Comparison of ENCODE assay signal across 13 mouse cellular contexts in genomic region chr15:27487059-27487458, GRCm38 (mm10). TPM values are rescaled to one million over a fixed set of nuclear protein-coding genes. Genes with fewer than 3 reads are reported as not detected.
DNase-seq lines count a peak whose midpoint lies in the region; ATAC-seq and TF ChIP-seq lines count a peak whose summit lies in the region.
"Had no signal": no experiment of that assay in that cellular context is flagged by ENCODE, and none has a peak within 500 bp of the region (broad histone marks: within the 10 kb centered on the region; RNA-seq: fewer than 3 reads in every experiment).

No protein-coding gene starts in this region.

- DNase-seq in cerebellum, adult 2 months, result no peak
- DNase-seq in cerebellum, adult 9-11 months, result no peak
- DNase-seq in heart, adult 11 months, result no peak
- no peak for DNase-seq in midbrain, embryonic 14.5 days
- DNase-seq: cerebellum, adult 8-10 months; kidney, adult 18-20 months; retina, postnatal 1 day had no signal

- WGBS in cerebellum, adult 2 months, result 44% methylated on average over 8 of the region's 8 CpGs
- whole genome bisulfite sequencing in heart, embryonic 16.5 days, result 35% methylated on average over 8 of the region's 8 CpGs
- 60% methylated on average over 8 of the region's 8 CpGs for WGBS in midbrain, embryonic 14.5 days
- 60% methylated on average over 8 of the region's 8 CpGs for WGBS in midbrain, embryonic 16.5 days
- WGBS in hindbrain, embryonic 15.5 days, result 58% methylated on average over 8 of the region's 8 CpGs

- peaks cover 64% of the 10 kb centered on the region for H3K4me1 ChIP-seq in cerebellum, adult 2 months (ENCODE audit: control insufficient read depth, insufficient read depth, low read length)
- H3K4me1 ChIP-seq in heart, embryonic 16.5 days (ENCODE audit: control insufficient read depth, insufficient read depth, low read length), result peaks cover 35% of the 10 kb centered on the region
- H3K4me1 ChIP-seq in midbrain, embryonic 14.5 days (ENCODE audit: control insufficient read depth, insufficient read depth, low read length), result peaks cover 11% of the 10 kb centered on the region
- H3K4me1 ChIP-seq in midbrain, embryonic 16.5 days (ENCODE audit: control insufficient read depth, insufficient read depth, low read length), result peaks cover 25% of the 10 kb centered on the region
- H3K4me1 ChIP-seq in hindbrain, embryonic 15.5 days (replicated peaks), result peaks cover 41% of the 10 kb centered on the region

- H3K4me2 ChIP-seq in heart, embryonic 16.5 days (ENCODE audit: low read depth, low read length), result peak overlapping the region; percentile 49
- H3K4me2 ChIP-seq in midbrain, embryonic 14.5 days (ENCODE audit: low read length), result no peak overlapping the region
- no peak overlapping the region for H3K4me2 ChIP-seq in midbrain, embryonic 16.5 days (ENCODE audit: low read length)
- H3K4me2 ChIP-seq in hindbrain, embryonic 15.5 days, result no peak overlapping the region

- no peak overlapping the region for H3K27ac ChIP-seq in cerebellum, adult 2 months (ENCODE audit: insufficient read depth, low read length)
- peak overlapping the region; percentile 56 for H3K27ac ChIP-seq in heart, embryonic 16.5 days (ENCODE audit: low read length)
- peak overlapping the region; percentile 10; the same call in 1 of the 2 replicates for H3K27ac ChIP-seq in midbrain, embryonic 14.5 days (replicated peaks; ENCODE audit: low read depth, low read length)
- H3K27ac ChIP-seq in midbrain, embryonic 16.5 days (ENCODE audit: low read length), result no peak overlapping the region
- H3K27ac ChIP-seq in hindbrain, embryonic 15.5 days (replicated peaks), result 0 out of 2 replicates have a peak overlapping the region, but pooled peaks have one; percentile 30

- H3K9me3 ChIP-seq in heart, embryonic 16.5 days (replicated peaks; ENCODE audit: control insufficient read depth, low read length), result no peaks in the 10 kb centered on the region
- H3K9me3 ChIP-seq in midbrain, embryonic 14.5 days (ENCODE audit: control insufficient read depth, low read length), result no peaks in the 10 kb centered on the region
- H3K9me3 ChIP-seq in midbrain, embryonic 16.5 days (replicated peaks; ENCODE audit: control insufficient read depth, low read length, poor library complexity, severe bottlenecking), result no peaks in the 10 kb centered on the region
- no peaks in the 10 kb centered on the region for H3K9me3 ChIP-seq in hindbrain, embryonic 15.5 days
- H3K9me3 ChIP-seq: embryonic facial prominence, embryonic 12.5 days; G1E had no signal

- TF ChIP-seq POLR2A in cerebellum, adult 2 months (IDR thresholded peaks at IDR 0.05; ENCODE audit: borderline replicate concordance, insufficient read depth, low read length), result no peak

- H3K27me3 ChIP-seq in cerebellum, adult 2 months (ENCODE audit: control insufficient read depth, insufficient read depth, low read length), result no peaks in the 10 kb centered on the region
- no peaks in the 10 kb centered on the region for H3K27me3 ChIP-seq in heart, embryonic 16.5 days (ENCODE audit: control insufficient read depth, insufficient read depth, low read length)
- no peaks in the 10 kb centered on the region for H3K27me3 ChIP-seq in midbrain, embryonic 14.5 days (ENCODE audit: control insufficient read depth, insufficient read depth, low read length)
- H3K27me3 ChIP-seq in midbrain, embryonic 16.5 days (ENCODE audit: control insufficient read depth, insufficient read depth, low read depth, low read length), result no peaks in the 10 kb centered on the region
- no peaks in the 10 kb centered on the region for H3K27me3 ChIP-seq in hindbrain, embryonic 15.5 days
- H3K27me3 ChIP-seq: embryonic facial prominence, embryonic 12.5 days had no signal

- no peak overlapping the region for H3K4me3 ChIP-seq in cerebellum, adult 2 months (replicated peaks; ENCODE audit: insufficient read depth, low read depth, low read length)
- H3K4me3 ChIP-seq in heart, embryonic 16.5 days (ENCODE audit: low read length), result no peak overlapping the region; the same call in 1 of the 2 replicates
- no peak overlapping the region for H3K4me3 ChIP-seq in midbrain, embryonic 14.5 days (replicated peaks; ENCODE audit: low read depth, low read length)
- H3K4me3 ChIP-seq in midbrain, embryonic 16.5 days (ENCODE audit: low read depth, low read length), result no peak overlapping the region
- H3K4me3 ChIP-seq in hindbrain, embryonic 15.5 days, result no peak overlapping the region
- H3K4me3 ChIP-seq: embryonic facial prominence, embryonic 12.5 days had no signal

- no peaks in the 10 kb centered on the region for H3K36me3 ChIP-seq in heart, embryonic 16.5 days (ENCODE audit: control insufficient read depth, insufficient read depth)
- H3K36me3 ChIP-seq in midbrain, embryonic 14.5 days (ENCODE audit: control insufficient read depth, insufficient read depth, low read length), result no peaks in the 10 kb centered on the region
- H3K36me3 ChIP-seq in midbrain, embryonic 16.5 days (ENCODE audit: control insufficient read depth, insufficient read depth, low read length), result no peaks in the 10 kb centered on the region
- H3K36me3 ChIP-seq in hindbrain, embryonic 15.5 days, result no peaks in the 10 kb centered on the region
- H3K36me3 ChIP-seq: embryonic facial prominence, embryonic 12.5 days had no signal

- no peak; the same call in 1 of the 2 replicates for ATAC-seq in heart, embryonic 16.5 days (replicated peaks; ENCODE audit: extremely low read depth, insufficient read depth, low FRiP score)
- no peak for ATAC-seq in midbrain, embryonic 14.5 days (ENCODE audit: low FRiP score, low TSS enrichment)
- no peak for ATAC-seq in midbrain, embryonic 16.5 days
- ATAC-seq in hindbrain, embryonic 15.5 days (ENCODE audit: low FRiP score, low read depth), result no peak
- no peak for ATAC-seq in megakaryocyte progenitor cell, adult 5-6 weeks (replicated peaks; ENCODE audit: poor library complexity)

- TF ChIP-seq CTCF in cerebellum, adult 2 months (IDR thresholded peaks at IDR 0.05; ENCODE audit: borderline replicate concordance, insufficient read depth, low read depth, low read length), result 0 out of 2 replicates have a peak, but pooled peaks have one; percentile 2

- peak overlapping the region; percentile 49; the same call in 1 of the 2 replicates for H3K9ac ChIP-seq in heart, embryonic 16.5 days (ENCODE audit: low read length)
- no peak overlapping the region for H3K9ac ChIP-seq in midbrain, embryonic 14.5 days (replicated peaks; ENCODE audit: low read length)
- no peak overlapping the region for H3K9ac ChIP-seq in midbrain, embryonic 16.5 days (ENCODE audit: low read depth, low read length)
- no peak overlapping the region for H3K9ac ChIP-seq in hindbrain, embryonic 15.5 days
- H3K9ac ChIP-seq: embryonic facial prominence, embryonic 12.5 days had no signal

RNA-seq across cellular contexts. Expression of gene Ank, which starts 20.6 kb away (rescaled TPM):
- 212 and 222 TPM in 2 replicates for polyA plus RNA-seq in cerebellum, adult 2 months (2012; rRNA removed)
- 11.0 and 12.9 TPM in 2 replicates for polyA plus RNA-seq in heart, embryonic 16.5 days (2015; fragmentation: Nextera tagmentation; extraction: Ambion mirVana)
- 15.0 and 15.9 TPM in 2 replicates for polyA plus RNA-seq in midbrain, embryonic 14.5 days (2014; fragmentation: Nextera tagmentation; extraction: Ambion mirVana)
- polyA plus RNA-seq in midbrain, embryonic 16.5 days (2015; fragmentation: Nextera tagmentation; extraction: Ambion mirVana), result 15.0 and 15.7 TPM in 2 replicates
- 16.5 and 17.9 TPM in 2 replicates for polyA plus RNA-seq in hindbrain, embryonic 15.5 days (2015; fragmentation: Nextera tagmentation; extraction: Ambion mirVana)
- 23.2 and 24.7 TPM in 2 replicates for total RNA-seq in megakaryocyte progenitor cell, adult 5-6 weeks (2015)
- total RNA-seq in megakaryocyte progenitor cell, adult 5-6 weeks (2017), result 9.7 and 10.3 TPM in 2 replicates

Comparison
In these comparisons a context has a peak if more than half of its experiments do, and no peak if none do; other contexts are left out.
1. H3K27ac ChIP-seq: peak in heart, embryonic 16.5 days (single experiment), midbrain, embryonic 14.5 days (single experiment) and hindbrain, embryonic 15.5 days (single experiment); none in cerebellum, adult 2 months (single experiment) and midbrain, embryonic 16.5 days (single experiment).
2. RNA of gene Ank, which starts 20.6 kb away (polyA plus RNA-seq): 212 to 222 TPM in cerebellum, adult 2 months; 16.5 to 17.9 TPM in hindbrain, embryonic 15.5 days, 15.0 to 15.7 TPM in midbrain, embryonic 16.5 days, 15.0 to 15.9 TPM in midbrain, embryonic 14.5 days and 11.0 to 12.9 TPM in heart, embryonic 16.5 days; every median in the first group is over 10 times any median in the second.